Mouse (Mus musculus) kidney, adult 2 months (tissue): ENCODE measurements around the gene Olfr742. TPM values are rescaled to one million over a fixed set of nuclear protein-coding genes. Genes with fewer than 3 reads are reported as not detected.

Experiments
- DNase-seq: peaks from one replicate; pipeline ENCODE4 v3.0.0; 2021
- H3K27ac ChIP-seq: fragments of 200-500 bp; 2 replicates; pipeline ENCODE4 v1.5.1; 2012; ENCODE audit warnings: low read depth, low read length, control low read depth, inconsistent platforms; ENCODE audit not compliant: insufficient read depth
- H3K27me3 ChIP-seq: fragments of 200-500 bp; replicated peaks from 2 replicates; pipeline ENCODE4 v1.6.1; 2012; ENCODE audit warnings: mild to moderate bottlenecking, moderate library complexity, low read length, inconsistent platforms; ENCODE audit not compliant: control insufficient read depth, insufficient read depth
- H3K36me3 ChIP-seq: fragments of 200-500 bp; 2 replicates; pipeline ENCODE4 v1.6.1; 2012; ENCODE audit warnings: mild to moderate bottlenecking, moderate library complexity, low read length, inconsistent platforms; ENCODE audit not compliant: control insufficient read depth, insufficient read depth
- H3K4me1 ChIP-seq: fragments of 200-500 bp; 2 replicates; pipeline ENCODE4 v1.6.1; 2011; ENCODE audit warnings: low read length; ENCODE audit not compliant: control insufficient read depth, insufficient read depth
- H3K4me3 ChIP-seq: fragments of 200-500 bp; 2 replicates; pipeline ENCODE4 v1.5.1; 2011; ENCODE audit warnings: mild to moderate bottlenecking, low read depth, low read length, control low read depth; ENCODE audit not compliant: insufficient read depth
- CTCF ChIP-seq: fragments of 200-500 bp; conservative IDR thresholded peaks from 2 replicates; pipeline ENCODE4 v1.5.1; 2011; ENCODE audit warnings: low read depth, mild to moderate bottlenecking, control low read depth, low read length, moderate library complexity, mixed read lengths; ENCODE audit not compliant: insufficient read depth, insufficient read length
- POLR2A ChIP-seq: fragments of 200-500 bp; IDR thresholded peaks from one replicate; pipeline ENCODE4 v1.6.1; 2011; ENCODE audit warnings: low read depth, low read length, control low read depth
- WGBS: fragments of 180-500 bp; shearing (Covaris S2); methylation state at CpG from one replicate; pipeline ENCODE4 v1.1.7; 2018; 5-methylcytosine and 5-hydroxymethylcytosine counted together
- polyA plus RNA-seq: library from polyadenylated mRNA; depleted of rRNA; stranded (reverse); fragments of >200 nt; gene quantifications from 2 replicates; pipeline ENCODE4 v1.2.3, GENCODE M21; 2012; rRNA removed

The Olfr742 gene
- polyA plus RNA-seq, result not detected in 2 replicates

DNA sequence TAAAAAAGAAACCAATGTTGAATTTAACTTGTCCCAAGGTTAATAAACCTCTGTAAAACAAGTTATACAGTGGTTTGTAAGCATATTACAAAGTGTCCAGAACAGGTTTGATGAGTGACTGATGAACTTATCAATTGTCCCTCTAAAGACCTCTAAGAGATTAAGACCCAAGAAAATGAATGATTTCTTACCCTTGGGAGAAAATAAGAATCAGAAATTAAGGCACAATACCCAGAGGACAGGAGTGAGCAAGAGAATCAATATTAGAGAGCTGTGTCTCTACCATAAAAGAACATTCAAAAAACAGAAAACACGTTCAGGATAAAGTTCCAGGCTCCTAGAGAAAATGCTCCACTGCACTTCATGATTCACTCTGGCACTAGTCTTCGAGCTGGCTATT is at the start of gene Olfr742:
Gene Olfr742, plus strand, starts transcription at position 301 of the 400 bp plus-strand sequence.
- no peaks in the 10 kb centered on the region for H3K36me3 ChIP-seq
- H3K27ac ChIP-seq, result no peak within 1 kb of the TSS
- no peak for TF ChIP-seq CTCF
- TF ChIP-seq POLR2A, result no peak
- 38% methylated on average over 2 of the region's 2 CpGs for WGBS
- H3K4me1 ChIP-seq, result no peaks in the 10 kb centered on the region
- no peak within 1 kb of the TSS for H3K4me3 ChIP-seq
- no peaks in the 10 kb centered on the region for H3K27me3 ChIP-seq
- DNase-seq, result no peak

DNA sequence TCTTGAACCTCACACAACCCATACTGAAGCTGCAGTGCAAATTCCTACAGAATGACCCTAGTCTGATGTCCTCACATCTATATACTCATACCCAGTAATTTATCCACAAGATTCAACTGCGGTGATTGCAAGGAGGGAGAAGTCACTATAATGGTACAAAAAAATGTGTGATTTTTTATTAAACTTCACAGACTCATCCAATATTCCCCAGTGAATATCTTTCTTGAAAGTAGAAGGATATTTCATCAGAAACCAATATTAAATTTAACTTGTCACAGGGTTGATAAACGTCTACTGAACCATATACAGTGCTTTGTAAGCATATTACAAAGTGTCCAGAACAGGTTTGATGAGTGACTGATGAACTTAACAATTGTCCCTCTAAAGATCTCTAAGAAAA is 31.0 kb upstream of the Olfr742 start, which contains the start of gene Olfr741:
Gene Olfr741, plus strand, starts transcription at position 301 of the 400 bp plus-strand sequence.
- WGBS, result 60% methylated on average over 2 of the region's 2 CpGs
- H3K36me3 ChIP-seq, result no peaks in the 10 kb centered on the region
- TF ChIP-seq CTCF (no peak), POLR2A (no peak)
- no peak for DNase-seq
- no peaks in the 10 kb centered on the region for H3K4me1 ChIP-seq
- H3K4me3 ChIP-seq, result no peak within 1 kb of the TSS
- H3K27me3 ChIP-seq, result no peaks in the 10 kb centered on the region
- no peak within 1 kb of the TSS for H3K27ac ChIP-seq

DNA sequence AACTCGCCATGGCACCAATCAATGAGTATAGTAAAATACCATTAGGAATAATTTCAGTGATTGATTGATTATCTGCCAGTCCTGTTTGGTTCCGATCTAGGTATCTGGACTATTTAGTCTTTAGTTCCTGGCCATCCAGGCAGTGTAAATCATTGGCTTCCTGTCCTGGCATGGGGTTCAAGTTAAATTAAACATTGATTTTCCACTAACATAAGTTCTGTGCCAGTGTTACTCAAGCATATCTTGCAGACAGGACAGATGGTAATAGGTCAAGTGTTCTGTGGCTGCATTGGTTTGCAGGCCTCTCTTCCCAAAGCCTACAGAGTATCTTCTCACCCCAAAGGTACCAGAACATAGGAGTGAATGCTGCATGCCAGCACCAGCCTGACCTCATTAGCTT is 25.0 kb upstream of the Olfr742 start:
- Histone ChIP-seq H3K4me3 (no peak overlapping the region), H3K4me1 (no peaks in the 10 kb centered on the region), H3K27me3 (no peaks in the 10 kb centered on the region), H3K27ac (no peak overlapping the region), H3K36me3 (no peaks in the 10 kb centered on the region)
- 61% methylated on average over 2 of the region's 2 CpGs for whole genome bisulfite sequencing
- peak; percentile 65 for DNase-seq
- TF ChIP-seq CTCF (no peak), POLR2A (no peak)

DNA sequence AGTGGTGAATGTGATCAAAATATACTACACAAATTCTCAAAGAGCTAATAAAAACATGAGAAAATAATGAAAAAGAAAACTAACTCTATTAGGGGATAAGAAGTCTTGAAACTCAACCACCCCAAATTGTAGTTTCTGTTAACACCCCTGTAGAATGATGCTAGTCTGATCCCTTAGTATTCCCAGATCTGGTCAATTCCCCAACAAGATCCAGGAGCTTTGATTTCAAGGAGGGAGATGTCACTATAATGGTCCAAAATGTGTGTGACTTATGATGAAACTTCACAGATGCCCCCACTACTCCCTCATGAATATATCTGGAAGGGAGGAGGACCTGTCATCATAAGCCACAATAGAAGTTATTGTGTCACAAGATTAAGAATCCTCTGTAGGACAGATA is 18.1 kb downstream of the Olfr742 start, which contains the start of gene Olfr743:
Gene Olfr743, plus strand, starts transcription at position 301 of the 400 bp plus-strand sequence.
- no peak within 1 kb of the TSS for H3K4me3 ChIP-seq
- TF ChIP-seq CTCF (no peak), POLR2A (no peak)
- no peak for DNase-seq
- no peaks in the 10 kb centered on the region for H3K27me3 ChIP-seq
- no peaks in the 10 kb centered on the region for H3K36me3 ChIP-seq
- no peaks in the 10 kb centered on the region for H3K4me1 ChIP-seq
- no peak within 1 kb of the TSS for H3K27ac ChIP-seq

DNA sequence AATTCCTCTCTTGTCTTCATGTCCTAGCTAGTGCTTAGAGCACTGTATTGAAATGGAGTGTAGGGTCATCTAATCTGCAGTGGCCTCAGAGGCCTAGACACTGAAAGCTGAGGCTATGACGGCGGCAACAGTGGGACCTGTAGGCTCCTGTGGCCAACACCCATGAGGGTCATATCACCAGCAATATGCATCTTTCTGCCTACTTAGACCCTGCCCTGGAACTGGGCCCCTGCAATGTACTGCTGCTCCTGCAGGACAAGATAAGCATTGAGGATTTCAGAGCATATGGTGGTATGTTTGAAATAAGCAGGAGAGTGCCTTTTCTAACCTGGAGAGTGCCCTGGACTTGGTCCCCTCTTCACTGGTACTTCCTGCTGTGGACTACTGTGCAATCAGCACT is 49.3 kb downstream of the Olfr742 start:
- WGBS, result 94% methylated on average over 2 of the region's 2 CpGs
- no peaks in the 10 kb centered on the region for H3K36me3 ChIP-seq
- TF ChIP-seq POLR2A (no peak), CTCF (no peak)
- H3K27me3 ChIP-seq, result no peaks in the 10 kb centered on the region
- H3K4me1 ChIP-seq, result no peaks in the 10 kb centered on the region
- no peak overlapping the region for H3K4me3 ChIP-seq
- H3K27ac ChIP-seq, result no peak overlapping the region
- no peak for DNase-seq

Other genes starting within 250 kb of the Olfr742 start
- gene Olfr732, start 219.4 kb upstream of the Olfr742 start, polyA plus RNA-seq, result not detected in 2 replicates
- gene Olfr733, start 202.1 kb upstream of the Olfr742 start, polyA plus RNA-seq, result not detected in 2 replicates
- gene Olfr734, start 176.8 kb upstream of the Olfr742 start, polyA plus RNA-seq, result not detected in 2 replicates
- not detected in 2 replicates for gene Olfr735, start 154.7 kb upstream of the Olfr742 start, polyA plus RNA-seq
- gene Tlr11, start 145.7 kb upstream of the Olfr742 start, polyA plus RNA-seq, result 0.34 and 0.50 TPM in 2 replicates
- gene Olfr736, start 122.4 kb upstream of the Olfr742 start, polyA plus RNA-seq, result not detected in 2 replicates
- not detected in 2 replicates for gene Olfr738, start 96.0 kb upstream of the Olfr742 start, polyA plus RNA-seq
- not detected in 2 replicates for gene Olfr739, start 85.0 kb upstream of the Olfr742 start, polyA plus RNA-seq
- not detected in 2 replicates for gene Olfr740, start 58.1 kb upstream of the Olfr742 start, polyA plus RNA-seq
- not detected in 2 replicates for gene Olfr741, start 30.9 kb upstream of the Olfr742 start, polyA plus RNA-seq
- not detected in 2 replicates for gene Olfr743, start 18.2 kb downstream of the Olfr742 start, polyA plus RNA-seq
- gene Olfr744, start 111.3 kb downstream of the Olfr742 start, polyA plus RNA-seq, result not detected in 2 replicates
- not detected in 2 replicates for gene Olfr745, start 135.8 kb downstream of the Olfr742 start, polyA plus RNA-seq
- not detected in 2 replicates for gene Olfr746, start 143.5 kb downstream of the Olfr742 start, polyA plus RNA-seq
- not detected in 2 replicates for gene Olfr747, start 189.6 kb downstream of the Olfr742 start, polyA plus RNA-seq
- not detected in 2 replicates for gene Olfr748, start 203.8 kb downstream of the Olfr742 start, polyA plus RNA-seq
- not detected in 2 replicates for gene Olfr749, start 241.5 kb downstream of the Olfr742 start, polyA plus RNA-seq